Mouse (Mus musculus): ENCODE measurements around the gene Arid3b.

DNA sequence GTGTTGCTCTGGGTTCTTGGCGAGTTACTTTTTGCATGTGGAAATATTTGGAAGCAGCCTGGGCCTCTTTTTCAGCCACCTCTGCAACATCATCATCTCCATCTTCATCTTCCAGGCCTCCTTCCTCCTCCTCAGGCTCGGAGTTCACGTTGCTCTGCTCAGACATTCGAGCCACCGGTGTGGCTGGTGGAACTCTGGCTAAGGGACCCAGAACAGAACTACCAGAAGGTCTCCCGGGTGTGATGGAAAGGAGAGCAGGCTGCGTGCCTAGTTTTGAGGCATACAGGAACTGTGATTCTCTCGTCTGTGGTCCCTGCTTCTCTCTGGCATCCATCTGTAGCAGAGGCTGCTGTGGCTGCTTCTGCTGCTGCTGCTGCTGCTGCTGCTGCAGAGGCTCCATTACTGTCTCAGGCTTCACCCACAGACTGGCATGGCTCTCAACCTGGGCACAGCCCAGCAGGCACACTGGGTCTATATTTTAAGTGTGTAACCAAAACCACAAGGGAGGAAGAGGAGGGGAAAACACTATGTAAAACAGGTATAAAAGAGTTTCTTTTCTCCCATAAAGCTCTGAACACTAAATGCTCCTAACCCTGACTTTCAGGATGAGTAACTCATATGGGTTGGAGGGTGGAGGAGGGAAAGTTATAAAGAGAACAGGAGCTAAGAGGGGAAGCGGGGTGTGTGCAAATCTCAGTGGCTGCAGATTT is 2.7 kb downstream of the Arid3b start:
- no peak for TF ChIP-seq EP300 (IDR thresholded peaks at IDR 0.05; ENCODE audit: insufficient read depth, low read depth, low read length)
- TF ChIP-seq CTCF (IDR thresholded peaks at IDR 0.05; ENCODE audit: low read depth, low read length): no peak

All from ES-Bruce4 (cell line).